Mouse (Mus musculus): ENCODE data around the gene Otud3.
"Not testable (repeated sequence)": the region's sequence is repeated elsewhere in the genome, so short reads cannot be mapped to it uniquely, and the experiment has no call there.

The Otud3 gene

GRCm38 (mm10) chr4:138913797-138914196, at the start of gene Otud3:
TSS of gene Otud3 (minus strand) at chr4:138913945.
- peak; percentile 96 for DNase-seq (ENCODE audit: low spot score)

DNA sequence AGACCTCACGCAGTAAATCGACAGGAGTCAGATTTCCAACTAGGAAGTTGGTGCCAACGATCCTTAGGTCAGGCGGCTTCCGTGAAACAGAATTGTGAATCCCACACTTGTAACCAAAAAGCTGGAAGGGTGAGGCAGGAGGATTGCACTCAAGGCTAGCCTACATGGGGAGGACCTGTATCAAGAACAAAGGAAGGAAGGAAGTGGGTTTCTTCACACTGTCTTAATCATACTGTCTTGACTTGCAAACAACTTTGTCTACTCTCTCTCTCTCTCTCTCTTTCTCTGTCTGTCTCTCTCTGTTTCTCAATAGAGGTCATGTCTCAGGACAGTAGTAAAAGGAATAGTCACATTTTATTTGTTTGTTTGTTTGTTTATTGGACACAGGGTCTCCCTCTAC, 49.0 kb upstream of the Otud3 start:
- no peak for DNase-seq (ENCODE audit: low spot score)

DNA sequence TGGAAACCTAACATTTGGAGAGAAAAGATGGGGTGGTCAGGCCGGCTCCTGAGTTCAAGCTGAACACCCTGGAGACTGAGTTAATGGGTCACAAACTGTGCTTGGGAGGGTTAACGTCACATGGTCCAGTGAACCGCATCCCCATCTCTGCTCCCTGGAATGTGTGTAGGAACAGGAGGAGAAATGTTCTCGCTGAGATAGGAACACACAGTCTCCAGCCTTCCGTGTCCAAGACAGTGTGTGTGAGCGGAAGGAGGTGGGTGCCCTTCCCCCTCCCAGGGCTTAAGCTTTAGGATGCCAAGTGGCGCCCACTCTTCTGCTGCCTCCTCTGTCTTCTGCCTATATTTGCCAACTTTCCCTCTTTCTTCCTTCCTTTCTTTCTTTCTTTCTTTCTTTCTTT, 46.2 kb upstream of the Otud3 start:
- DNase-seq (ENCODE audit: low spot score), result no peak

DNA sequence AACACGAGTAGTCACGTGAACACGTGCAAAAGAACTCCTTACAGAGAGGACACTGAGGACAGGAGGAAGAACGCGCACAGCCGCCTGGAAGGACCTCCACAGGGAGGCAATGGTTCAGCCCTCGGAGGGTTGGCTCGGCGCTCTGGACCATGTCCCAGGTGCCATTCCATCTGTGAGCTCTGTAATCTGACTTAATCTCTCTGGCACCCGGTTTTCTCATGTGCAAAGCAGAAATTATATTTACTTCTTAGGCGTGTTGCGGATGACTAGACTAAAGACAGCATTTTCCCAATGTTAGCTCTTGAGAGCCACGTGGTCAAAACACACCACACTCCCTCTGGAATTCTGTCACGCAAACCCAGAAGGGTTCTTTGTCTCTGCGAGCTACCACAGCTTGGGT, 45.4 kb upstream of the Otud3 start:
- no peak for DNase-seq (ENCODE audit: low spot score)

DNA sequence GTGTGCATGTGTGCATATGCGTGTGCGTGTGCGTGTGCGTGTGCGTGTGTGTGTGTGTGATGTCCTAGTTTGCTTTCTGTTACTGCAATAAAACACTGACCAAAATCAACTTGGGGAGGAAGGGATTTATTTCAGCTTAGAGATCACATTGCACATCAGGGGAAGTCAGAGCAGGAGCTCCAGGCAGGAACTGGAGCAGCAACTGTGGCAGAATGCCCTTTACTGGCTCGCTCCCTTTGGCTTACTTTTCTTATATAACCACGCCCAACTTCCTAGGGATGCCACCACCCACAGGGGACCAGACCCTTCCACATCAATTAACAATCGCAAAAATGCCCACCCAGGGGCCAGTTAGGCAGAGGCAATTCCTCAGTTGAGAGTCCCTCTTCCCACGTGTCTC, 44.9 kb upstream of the Otud3 start:
- DNase-seq (ENCODE audit: low spot score), result no peak

- DNase-seq (ENCODE audit: low spot score), result no peak
Observed at GRCm38 (mm10) chr4:138948257-138948656, 34.5 kb upstream of the Otud3 start.

DNA sequence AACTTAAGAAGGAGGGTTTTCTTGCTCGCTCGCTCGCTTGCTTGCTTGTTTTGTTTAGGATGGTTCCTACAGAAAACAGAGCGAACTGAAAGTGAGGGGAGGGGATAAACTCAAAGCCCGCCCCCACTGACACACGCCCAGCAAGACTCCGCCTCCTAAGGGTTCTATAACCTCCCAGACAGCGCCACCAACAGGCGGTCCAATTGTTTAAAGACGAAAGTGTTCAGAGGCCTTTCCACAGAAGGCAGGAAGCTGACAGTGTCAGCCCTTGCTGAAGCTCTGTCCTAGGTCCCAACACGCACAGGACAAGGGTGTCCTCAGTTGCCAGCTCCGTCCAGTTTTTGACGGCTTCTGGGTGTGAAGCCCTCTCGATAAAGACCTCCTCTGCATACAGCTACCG, 30.0 kb upstream of the Otud3 start:
- peak; percentile 93 for DNase-seq (ENCODE audit: low spot score)

DNA sequence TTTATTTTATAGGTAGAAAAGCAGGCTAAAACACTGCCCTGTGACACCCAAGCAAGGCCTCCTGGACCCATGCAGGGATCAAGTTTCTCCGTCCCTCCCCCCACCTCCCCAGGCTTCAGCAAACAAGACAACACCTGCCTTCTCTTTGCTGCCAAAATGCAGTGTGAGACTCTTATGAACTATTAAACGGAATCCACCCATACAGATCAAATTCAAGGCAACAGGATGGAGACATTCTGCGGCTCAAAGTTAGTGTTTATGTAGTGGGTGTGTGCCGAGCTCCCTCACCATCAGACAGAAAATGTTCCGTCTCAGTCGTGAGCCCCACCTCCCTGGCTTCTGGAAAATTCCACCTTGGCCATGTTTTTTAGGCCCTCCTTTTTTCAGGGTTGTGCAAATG, 28.2 kb upstream of the Otud3 start:
- peak; percentile 61 for DNase-seq (ENCODE audit: low spot score)

GRCm38 (mm10) chr4:138941401-138941800, 27.7 kb upstream of the Otud3 start:
- peak; percentile 54 for DNase-seq (ENCODE audit: low spot score)

- peak; percentile 92 for DNase-seq (ENCODE audit: low spot score)
Observed at GRCm38 (mm10) chr4:138939481-138939880, 25.7 kb upstream of the Otud3 start.

GRCm38 (mm10) chr4:138938495-138939269, 24.9 kb upstream of the Otud3 start:
- DNase-seq (ENCODE audit: low spot score), result peak; percentile 78

DNA sequence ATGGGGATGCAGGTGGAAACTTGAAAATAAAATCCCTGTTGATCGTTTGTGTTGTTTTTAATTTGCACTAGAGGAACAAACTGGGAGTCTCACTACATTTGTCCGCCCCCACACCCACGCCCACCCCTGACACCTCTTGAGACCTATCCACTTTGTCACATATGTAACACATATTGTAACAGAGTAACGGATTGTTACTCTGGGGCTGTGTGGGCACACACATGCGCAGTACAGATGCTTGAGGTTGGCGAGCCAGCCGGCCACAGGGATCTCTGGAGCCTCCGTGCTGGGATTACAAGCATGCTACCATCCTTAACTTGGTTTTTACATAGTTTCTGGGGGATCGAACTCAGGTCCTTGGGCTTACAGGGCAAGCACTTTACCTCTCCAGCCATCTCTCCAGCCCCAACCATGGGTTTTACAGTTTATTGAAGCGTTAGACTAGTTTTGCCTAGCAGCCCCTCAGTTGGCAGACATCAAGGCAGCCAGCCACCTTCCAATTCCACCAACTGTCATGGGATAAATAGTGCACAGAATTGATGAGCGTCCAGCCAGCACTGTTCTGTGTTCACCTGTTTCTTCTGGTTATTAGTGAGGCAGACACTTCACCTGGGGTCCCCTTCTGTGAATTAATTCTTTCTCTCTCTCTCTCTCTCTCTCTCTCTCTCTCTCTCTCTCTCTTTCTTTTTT, 20.9 kb upstream of the Otud3 start:
- DNase-seq (ENCODE audit: low spot score), result no peak

DNA sequence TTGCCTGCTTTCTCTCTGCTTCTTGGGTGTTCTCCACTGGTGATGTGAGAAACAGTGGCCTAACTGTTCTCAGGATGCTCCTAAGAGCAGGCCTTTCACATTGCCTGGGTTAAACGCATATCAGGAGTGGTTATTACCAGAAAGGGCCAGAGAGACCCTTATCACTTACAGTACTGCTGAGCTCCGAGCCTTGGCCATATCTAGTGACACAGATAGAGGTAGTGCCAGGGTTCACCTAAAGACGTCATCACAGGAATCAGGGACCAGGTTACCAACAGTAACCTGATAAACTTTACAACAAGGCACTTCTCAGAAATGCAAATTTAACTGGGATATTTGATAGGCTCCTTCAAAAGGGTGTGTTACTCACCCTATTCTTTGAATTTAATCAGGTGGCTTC, 20.1 kb upstream of the Otud3 start:
- DNase-seq (ENCODE audit: low spot score), result no peak

GRCm38 (mm10) chr4:138925561-138925960, 11.8 kb upstream of the Otud3 start:
- no peak for DNase-seq (ENCODE audit: low spot score)

GRCm38 (mm10) chr4:138922131-138922459, 8.3 kb upstream of the Otud3 start:
- DNase-seq (ENCODE audit: low spot score), result peak; percentile 96

DNA sequence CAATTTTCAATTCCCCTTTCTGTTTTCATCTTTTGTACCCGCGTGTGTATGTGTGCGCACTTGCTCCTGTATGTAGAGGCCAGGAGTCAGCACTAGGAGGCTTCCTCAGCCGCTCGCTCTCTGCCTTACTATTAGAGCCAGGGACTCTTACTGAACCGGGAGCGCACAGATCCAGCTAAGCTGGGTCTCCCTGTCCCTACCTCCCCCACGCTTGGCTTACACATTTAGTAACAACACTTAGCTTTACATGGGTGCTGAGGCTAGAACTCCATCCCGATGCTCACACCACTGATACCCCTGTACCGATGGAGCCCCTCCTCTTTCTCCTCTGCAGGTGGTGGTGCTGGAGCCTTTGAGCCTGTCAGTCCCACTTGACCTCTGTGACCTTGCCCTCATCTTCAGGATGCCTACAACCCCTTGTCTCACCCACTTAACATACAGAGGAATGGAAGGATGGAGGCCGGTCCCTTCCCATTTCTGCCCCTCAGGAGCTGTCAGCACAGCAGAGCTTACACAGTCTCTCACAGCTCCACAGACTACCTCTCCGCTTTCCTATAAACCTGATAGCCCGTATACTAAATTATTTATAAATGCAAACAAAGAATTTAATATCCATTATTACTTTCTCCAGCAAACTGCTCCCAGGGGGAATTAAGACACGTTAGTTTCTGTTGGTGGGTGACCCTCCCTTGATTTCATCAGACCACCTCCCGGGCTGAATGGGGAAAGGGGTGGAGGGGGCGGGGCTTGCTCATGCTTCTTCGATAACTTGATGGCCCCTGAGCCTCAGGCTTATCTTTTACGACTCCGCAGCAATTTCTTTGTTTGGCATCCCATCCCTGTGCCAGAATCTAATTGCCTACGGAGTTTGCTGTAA, 7.7 kb upstream of the Otud3 start:
- DNase-seq (ENCODE audit: low spot score), result no peak

- DNase-seq (ENCODE audit: low spot score), result no peak
Observed at GRCm38 (mm10) chr4:138917282-138917681, 3.5 kb upstream of the Otud3 start.

- DNase-seq (ENCODE audit: low spot score), result no peak
Observed at GRCm38 (mm10) chr4:138913141-138913787, 481 bp downstream of the Otud3 start.

- DNase-seq (ENCODE audit: low spot score), result no peak
Observed at GRCm38 (mm10) chr4:138905624-138906337, 8.0 kb downstream of the Otud3 start.

GRCm38 (mm10) chr4:138899361-138899760, 14.4 kb downstream of the Otud3 start:
- no peak for DNase-seq (ENCODE audit: low spot score)

GRCm38 (mm10) chr4:138893789-138894188, 20.0 kb downstream of the Otud3 start:
- DNase-seq (ENCODE audit: low spot score), result not testable (repeated sequence)

DNA sequence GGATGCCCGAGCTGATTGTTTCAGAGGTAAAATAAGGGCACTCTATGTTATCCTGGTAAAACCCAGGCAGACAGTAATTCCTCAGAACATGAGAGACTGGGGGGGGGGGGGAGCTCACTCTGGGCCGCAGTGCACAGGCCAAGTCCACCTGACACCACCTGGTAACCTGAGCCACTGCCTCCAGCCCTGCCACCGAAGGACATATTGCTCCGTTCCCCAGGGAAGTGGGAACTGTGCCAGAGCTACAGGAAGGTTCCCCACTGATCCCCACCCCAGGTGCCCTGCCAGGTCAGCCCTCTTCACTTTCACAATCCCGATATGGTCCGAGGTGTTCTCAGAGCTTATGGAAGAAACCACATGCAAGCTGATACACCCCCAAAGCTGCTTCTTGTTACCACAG, 21.1 kb downstream of the Otud3 start:
- peak; percentile 63 for DNase-seq (ENCODE audit: low spot score)
